Mouse (Mus musculus) brain, embryonic 14.5 days (tissue): ENCODE results near the gene Ccdc138.

ENCODE experiments used
- CTCF ChIP-seq: fragments of 200-500 bp; IDR thresholded peaks from 2 replicates; pipeline ENCODE4 v1.5.1; 2012; ENCODE audit warnings: inconsistent platforms, mild to moderate bottlenecking, moderate library complexity, borderline replicate concordance; ENCODE audit not compliant: insufficient read depth, insufficient read length; ENCODE audit errors: extremely low read depth
- POLR2A ChIP-seq: fragments of 200-500 bp; IDR thresholded peaks from 2 replicates; pipeline ENCODE4 v1.6.1; 2012; ENCODE audit warnings: mild to moderate bottlenecking, inconsistent platforms, borderline replicate concordance; ENCODE audit not compliant: poor library complexity, insufficient read depth, insufficient read length, severe bottlenecking; ENCODE audit errors: extremely low read depth

DNA sequence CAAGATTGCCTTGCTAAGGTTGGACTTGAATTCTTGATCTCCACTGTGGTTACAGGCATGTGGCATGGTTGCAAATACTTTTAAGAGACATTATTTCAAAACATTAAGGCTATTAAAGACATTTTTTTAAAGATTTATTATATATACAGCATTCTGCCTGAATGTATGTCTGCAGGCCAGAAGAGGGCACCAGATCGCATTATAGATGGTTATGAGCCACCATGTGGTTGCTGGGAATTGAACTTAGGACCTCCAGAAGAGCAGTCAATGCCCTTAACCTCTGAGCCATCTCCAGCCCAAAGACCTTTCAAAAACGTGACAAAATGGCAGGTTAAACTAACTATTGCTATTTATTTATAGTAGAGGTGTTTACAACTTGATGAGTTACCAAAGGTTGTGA, 2.1 kb upstream of the Ccdc138 start:
- no peak for TF ChIP-seq CTCF
- TF ChIP-seq POLR2A: no peak
